Mouse (Mus musculus) T-helper 17 cell (primary cell): ENCODE data around the gene Pgghg.

Experiments used
- in situ Hi-C, 2 experiments: fragments of 300-600 bp; cut with MboI, MseI; formaldehyde crosslinking; loops; 1 replicate in 1 of 2; 2 replicates in 1 of 2; pipeline ENCODE4 v1.15.1; 2025; ENCODE audit warnings: high pct_unique_total_duplicates in 2 of 2

Pgghg gene

DNA sequence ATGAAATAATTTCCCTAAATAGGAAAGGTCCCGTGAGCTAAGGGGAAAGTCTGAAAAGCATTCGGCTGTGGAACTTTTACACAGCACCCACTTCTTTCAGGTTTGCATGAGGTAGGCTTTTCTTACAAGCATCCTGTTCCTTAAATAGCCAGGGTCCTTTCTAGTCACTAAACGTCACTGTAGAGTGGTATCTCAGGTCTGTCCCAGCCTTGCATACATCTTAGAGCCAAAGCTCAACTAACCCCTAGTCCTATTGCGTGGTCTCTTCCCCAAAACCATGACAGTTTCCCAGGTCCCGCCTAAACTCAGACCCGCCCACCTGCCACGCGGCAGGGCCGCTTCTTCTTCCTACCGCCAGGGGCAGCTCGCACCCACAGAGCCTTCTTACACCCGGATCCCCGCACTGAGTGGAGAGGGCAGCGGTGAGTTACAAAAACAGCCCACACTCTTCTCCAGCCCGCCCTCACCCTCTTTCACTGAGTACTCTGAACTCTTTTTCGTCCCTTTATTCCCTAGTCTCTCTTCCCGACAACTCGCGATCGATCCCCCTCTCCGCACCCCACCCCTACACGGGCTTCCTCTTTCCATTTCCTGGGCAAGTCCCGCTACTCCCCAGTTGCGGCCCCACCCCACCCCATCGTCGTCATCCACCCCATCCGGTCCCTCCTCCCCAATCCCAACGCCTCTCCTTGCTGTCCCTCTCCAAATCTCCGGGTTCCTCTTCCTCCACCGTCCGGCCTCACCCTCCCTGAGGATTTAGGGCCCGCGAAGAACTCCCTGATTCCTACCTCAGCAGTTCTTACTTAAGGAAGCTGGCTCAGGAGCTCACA lies at the start of gene Pgghg:
Gene Pgghg, plus strand, starts transcription at position 170 of the 830 bp plus-strand sequence.
- in situ Hi-C loops, result no loop called here

GRCm38 (mm10) chr7:140894031-140894430 lies 47.2 kb upstream of the Pgghg start:
- in situ Hi-C loops, result no loop called here

DNA sequence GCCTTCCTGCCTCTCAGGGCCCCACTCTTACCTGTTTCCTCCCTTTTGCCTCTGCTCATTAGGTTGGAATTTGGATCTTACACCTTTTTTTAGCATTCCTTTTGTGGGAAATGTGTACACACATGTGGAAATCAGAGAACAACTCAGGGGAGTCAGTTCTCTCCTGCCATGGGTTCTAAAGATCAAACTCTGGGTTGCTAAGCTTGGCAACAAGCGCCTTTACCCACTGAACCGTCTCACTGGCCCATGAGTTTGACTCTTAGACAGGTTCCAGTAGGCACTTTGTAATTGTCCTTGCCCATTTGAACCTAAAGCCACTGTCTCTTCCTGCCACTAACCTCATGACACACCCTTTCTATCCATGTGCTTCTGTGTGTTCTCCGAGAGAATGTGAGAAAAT lies 46.6 kb upstream of the Pgghg start:
- in situ Hi-C loops, result no loop called here

GRCm38 (mm10) chr7:140897863-140898262 lies 43.3 kb upstream of the Pgghg start:
- in situ Hi-C loops, result no loop called here

- in situ Hi-C loops, result no loop called here
Measured at GRCm38 (mm10) chr7:140899121-140899520, 42.1 kb upstream of the Pgghg start.

GRCm38 (mm10) chr7:140900220-140900619 lies 41.0 kb upstream of the Pgghg start, which contains the start of gene Cox8b:
Cox8b (minus strand) TSS chr7:140900446.
- in situ Hi-C loops, result loop anchor here (5.0 kb wide), 3 partner anchors 53 to 147 kb away; partner anchors contain the start of genes Odf3 (in 1 of the 2) and Scgb1c1 (in 1 of the 2)

DNA sequence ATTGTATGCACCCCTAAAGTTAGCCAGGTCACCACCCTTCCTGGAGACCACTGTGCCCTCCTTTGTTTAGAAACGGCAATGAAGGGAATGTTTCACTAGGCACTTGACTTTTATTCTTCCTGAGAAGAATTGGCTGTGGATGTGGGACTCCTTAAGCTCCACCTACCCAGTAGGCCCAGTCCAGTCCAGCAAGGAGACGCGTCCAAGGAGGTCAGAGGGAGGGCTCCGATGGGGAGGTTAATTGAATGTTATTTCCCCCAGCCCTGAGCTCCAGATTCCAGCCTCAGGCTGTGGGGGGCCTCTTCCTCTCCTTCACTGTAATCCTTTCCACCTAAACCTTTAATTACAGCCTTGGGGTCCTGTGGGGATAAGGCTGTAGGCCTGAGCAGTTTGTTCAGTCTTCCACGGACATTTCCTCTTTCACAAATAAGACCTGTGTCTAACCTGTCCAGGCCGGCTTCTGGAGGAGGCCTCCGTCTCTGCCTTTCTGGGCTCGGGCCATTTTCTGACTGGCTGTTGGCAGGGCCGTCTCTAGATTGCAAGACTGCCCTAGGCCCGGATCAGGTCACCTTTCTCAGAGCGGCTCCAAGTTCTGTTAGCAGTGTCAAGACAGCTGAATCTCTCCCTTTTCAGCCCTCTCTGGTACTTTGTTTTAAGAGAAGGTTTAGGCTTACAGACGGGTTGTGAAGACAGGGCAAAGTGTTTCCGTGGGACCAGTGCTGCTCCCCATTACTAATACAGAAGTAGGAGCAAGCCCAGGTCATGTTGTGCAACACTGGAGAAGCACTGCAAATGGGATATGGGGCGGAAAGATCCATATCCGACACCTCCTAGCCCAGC lies 38.9 kb upstream of the Pgghg start:
- in situ Hi-C loops, result loop anchor here (5.0 kb wide), 3 partner anchors 55 to 145 kb away; partner anchors contain the start of genes Odf3 (in 1 of the 2) and Scgb1c1 (in 1 of the 2)

DNA sequence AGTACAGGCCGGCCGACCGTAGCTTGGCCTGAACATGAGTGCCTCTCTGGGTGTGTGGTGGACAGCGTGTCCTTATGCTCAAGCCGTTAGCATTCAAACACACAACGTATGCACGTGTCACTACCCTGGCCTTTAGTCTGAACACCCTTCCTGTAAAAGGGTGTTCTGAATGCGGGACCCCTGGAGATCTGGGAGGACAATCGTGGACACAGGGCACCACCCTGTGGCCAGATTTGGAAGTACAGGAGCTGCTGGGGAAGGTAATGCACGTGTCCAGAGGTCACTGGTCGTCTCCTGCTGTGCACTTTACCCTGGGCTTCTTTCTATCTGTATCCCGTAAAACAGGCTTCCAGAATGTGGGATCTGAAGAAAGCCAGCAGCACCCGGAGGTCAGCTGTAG lies 38.0 kb upstream of the Pgghg start:
- in situ Hi-C loops, result loop anchor here (5.0 kb wide), 3 partner anchors 56 to 144 kb away; partner anchors contain the start of genes Odf3 (in 1 of the 2) and Scgb1c1 (in 1 of the 2)

DNA sequence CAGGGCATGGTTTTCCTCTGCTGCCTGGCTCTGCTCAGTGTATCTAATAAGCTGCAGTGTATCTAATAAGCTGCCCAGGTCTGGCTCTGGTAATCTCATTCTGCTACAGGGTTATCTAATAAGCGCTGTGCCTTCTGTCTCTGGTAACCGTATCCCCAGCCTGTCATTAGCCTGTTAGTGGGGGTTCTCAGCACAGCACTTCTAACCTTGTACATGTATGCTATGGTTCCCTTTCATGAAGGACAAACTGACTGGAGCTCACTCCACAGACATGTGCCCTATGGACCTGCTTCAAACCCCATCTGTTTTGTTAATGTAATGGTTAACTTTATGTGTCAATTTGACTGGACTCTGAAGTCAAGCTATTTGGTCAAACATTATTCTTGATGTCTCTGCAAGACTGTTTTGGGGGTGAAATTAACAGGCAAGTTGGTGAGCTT lies 35.5 kb upstream of the Pgghg start:
- in situ Hi-C loops, result no loop called here

DNA sequence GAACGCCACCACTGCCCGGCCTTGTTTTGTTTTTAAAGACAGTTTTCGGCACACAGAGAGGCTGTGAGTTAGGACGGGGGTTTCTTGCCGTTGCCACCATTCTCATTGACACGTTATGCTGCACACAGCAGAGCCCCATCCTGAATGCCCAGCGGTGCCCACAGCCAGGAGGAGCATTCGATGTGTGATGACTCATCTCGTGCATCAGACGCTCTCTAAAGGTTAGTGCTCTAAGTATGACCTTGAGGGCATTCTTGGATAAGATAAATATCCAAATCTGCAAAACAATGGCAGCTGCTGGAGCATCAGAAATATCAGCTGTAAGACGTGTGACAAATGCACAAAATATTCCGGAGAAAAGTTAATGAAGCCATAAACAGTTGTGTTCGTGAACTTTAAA lies 34.1 kb upstream of the Pgghg start:
- in situ Hi-C loops, result no loop called here

- in situ Hi-C loops, result no loop called here
Measured at GRCm38 (mm10) chr7:140907697-140908096, 33.5 kb upstream of the Pgghg start.

- in situ Hi-C loops, result no loop called here
Measured at GRCm38 (mm10) chr7:140908181-140908580, 33.0 kb upstream of the Pgghg start.

- in situ Hi-C loops, result no loop called here
Measured at GRCm38 (mm10) chr7:140908634-140909107, 32.5 kb upstream of the Pgghg start.

DNA sequence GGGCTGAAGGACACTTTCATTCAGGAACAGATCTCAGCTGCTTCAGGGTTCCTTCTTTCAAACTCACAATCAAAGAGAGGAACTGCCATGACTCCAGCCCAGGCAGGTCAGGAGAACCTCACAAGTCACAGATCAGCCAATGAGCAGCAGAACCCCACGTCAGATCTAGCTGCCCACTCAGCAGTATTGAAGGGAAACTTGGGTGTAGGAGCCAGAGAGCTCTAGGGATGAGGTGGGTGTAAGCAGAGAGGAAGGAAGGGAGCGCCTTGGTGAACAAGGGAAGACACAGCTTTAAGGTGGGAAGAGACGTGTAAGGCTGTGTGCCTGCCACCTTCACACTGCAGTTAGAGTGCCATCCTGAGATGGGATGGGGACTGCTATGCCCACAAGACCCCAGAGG lies 28.9 kb upstream of the Pgghg start:
- in situ Hi-C loops, result no loop called here

DNA sequence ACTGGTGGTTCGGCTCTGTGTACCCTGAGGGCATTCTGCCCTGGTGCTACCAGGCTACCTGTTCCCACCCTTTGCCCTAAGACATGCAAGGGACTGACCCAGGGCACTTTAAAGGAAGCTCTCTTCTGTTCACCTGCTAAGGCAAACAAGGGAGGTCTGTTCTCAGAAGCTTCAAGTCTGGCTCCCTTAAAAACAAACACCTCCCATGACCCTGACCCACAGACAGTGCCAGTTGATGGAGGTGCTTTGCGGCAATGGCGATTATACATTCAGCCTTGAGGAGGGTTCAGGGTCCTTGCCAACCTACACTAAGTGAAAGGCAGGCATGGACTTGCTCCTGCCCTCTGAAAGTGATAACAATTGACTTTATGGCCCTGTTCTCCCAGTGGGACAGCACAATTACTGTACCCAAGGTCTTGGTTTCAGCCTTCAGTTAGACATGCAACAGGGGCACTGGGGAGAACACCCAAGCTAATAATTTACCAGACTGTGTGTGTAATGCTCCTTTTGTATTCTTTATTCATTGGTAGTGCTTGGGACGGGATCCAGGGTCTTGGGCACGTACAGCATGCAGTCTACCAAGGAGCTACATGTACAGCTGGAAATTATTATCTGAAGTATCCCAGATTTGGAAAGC lies 28.2 kb upstream of the Pgghg start:
- in situ Hi-C loops, result no loop called here

DNA sequence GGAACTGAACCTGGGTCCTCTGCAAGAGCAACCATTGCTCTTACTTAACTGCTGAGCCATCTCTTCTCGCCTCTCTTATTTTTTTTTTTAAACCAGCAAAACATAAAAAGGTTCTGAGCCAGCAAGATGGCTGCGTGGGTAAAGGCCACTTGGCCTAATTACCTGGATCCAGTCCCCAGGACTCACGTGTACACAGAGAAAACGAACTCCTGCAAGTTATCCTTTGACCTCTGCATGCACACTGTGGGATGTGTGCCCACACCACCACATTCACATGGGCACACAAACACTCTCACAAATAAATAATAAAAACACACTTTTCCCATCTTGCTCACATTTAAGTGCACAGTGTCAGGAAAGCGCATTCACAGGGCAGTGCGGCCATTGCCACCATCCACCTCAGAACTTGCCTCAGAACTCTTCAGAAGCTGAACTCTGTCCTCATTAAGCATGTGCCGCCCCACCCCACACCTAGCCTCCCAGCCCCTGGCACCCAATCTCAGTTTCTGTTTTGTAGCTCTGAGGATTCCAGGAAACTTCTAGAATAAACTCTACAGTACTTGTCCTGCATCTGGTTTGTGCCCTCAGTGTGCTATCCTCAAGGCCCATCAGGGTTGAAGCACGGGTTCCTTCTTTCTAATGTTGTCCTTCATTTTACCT lies 27.0 kb upstream of the Pgghg start:
- in situ Hi-C loops, result no loop called here

GRCm38 (mm10) chr7:140919911-140920310 lies 21.3 kb upstream of the Pgghg start:
- in situ Hi-C loops, result no loop called here

DNA sequence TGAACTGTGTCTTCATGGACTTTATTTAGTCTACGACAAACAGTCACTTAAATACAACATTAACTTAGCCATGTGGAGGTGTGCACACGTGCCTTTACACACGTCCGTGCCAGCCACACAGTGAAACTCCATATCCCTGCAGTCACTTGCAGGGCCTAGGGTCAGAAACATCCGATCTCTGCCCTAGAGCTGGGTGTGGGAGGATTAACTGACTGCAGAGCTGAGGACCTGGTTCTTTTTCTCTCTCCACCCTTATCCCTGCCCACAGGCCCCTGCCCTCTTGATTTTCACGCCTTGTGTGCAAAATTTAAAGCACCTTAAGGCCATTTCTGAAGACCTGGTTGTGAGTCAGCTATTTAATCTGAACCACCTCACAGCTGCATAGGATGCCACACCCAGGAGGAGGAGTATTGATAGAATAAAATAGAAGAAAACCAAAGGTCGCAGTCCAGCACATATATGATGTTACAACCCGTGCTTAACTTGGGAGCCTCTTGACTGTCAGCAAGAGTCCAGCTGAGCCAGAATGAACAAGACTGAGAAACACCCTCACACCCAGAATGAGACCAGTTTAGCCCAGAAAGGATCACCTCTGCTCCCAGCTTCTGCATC lies 20.7 kb upstream of the Pgghg start, which contains the start of gene Nlrp6:
Gene Nlrp6, plus strand, starts transcription at position 485 of the 612 bp plus-strand sequence.
- in situ Hi-C loops, result no loop called here

GRCm38 (mm10) chr7:140921225-140921975 lies 19.8 kb upstream of the Pgghg start:
- in situ Hi-C loops, result no loop called here
